Mouse (Mus musculus): ENCODE data around the gene Ipcef1. TPM values are rescaled to one million over a fixed set of nuclear protein-coding genes. Genes with fewer than 3 reads are reported as not detected.

Gene Ipcef1
- total and polyA plus RNA-seq, 2 experiments from 2014 or later = 0.11 TPM; not detected in 1

DNA sequence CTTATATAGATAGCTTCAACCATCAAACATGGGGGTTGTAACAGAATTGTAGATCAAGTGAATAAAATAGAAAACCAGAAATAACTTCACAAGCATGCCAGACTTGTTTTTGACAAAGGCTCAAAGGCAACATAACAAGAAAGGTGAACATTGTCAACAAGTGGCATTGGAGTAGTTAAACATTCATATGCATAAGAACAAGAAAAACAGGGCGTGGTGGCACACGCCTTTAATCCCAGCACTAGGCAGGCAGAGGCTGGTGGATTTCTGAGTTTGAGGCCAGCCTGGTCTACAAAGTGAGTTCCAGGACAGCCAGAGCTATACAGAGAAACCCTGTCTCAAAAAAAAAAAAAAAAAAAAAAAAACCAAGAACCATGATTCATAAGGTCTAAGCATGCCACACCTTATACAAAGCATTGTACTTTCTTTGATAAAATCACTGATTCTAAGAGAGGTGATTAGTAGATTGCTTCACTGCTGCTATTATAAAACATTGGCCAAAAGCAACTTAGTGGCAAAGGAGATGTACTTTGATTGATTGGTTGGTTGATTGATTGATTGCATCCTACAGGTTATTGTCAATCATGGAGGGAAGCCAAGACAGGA, 173.9 kb downstream of the Ipcef1 start:
- H3K9me3 ChIP-seq (replicated peaks; ENCODE audit: control insufficient read depth, low read length) = no peaks in the 10 kb centered on the region
- DNase-seq (ENCODE audit: low spot score) (no peak), ATAC-seq (ENCODE audit: insufficient read depth, low read depth) (no peak)
- no peaks in the 10 kb centered on the region for H3K27me3 ChIP-seq (ENCODE audit: control insufficient read depth, insufficient read depth, low read length)
- no peaks in the 10 kb centered on the region for H3K4me1 ChIP-seq (ENCODE audit: control insufficient read depth, insufficient read depth)
- H3K4me3 ChIP-seq (ENCODE audit: low read depth, low read length) = no peak overlapping the region
- no peak overlapping the region for H3K4me2 ChIP-seq (ENCODE audit: low read depth, low read length)
- H3K9ac ChIP-seq (replicated peaks; ENCODE audit: low read depth, low read length) = no peak overlapping the region
- WGBS = 81% methylated on average over 2 of the region's 2 CpGs
- H3K27ac ChIP-seq (ENCODE audit: low read depth) = no peak overlapping the region
- H3K36me3 ChIP-seq (replicated peaks; ENCODE audit: control insufficient read depth, insufficient read depth, low read length) = no peaks in the 10 kb centered on the region
- TF ChIP-seq CTCF (IDR thresholded peaks at IDR 0.05; ENCODE audit: low read depth) (no peak), EP300 (IDR thresholded peaks at IDR 0.05; ENCODE audit: low read depth) (no peak)

DNA sequence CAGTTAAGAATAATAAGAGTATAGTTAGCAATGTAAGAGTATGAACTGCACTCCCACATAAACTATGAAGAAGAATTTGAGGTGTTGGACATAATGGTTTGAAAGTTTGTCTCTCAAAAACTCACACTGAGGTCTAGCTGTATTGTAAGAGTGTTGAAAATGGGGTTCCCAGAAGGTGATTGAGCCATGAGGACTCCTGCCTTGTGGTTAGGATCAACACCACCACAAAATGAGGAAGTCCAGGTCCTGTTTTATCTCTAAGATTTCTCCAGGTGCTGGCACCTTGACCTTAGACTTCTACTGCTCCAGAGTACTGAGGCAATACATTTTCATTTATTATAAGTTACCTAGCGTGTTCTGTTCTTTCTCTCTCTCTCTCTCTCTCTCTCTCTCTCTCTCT, 178.4 kb downstream of the Ipcef1 start:
- WGBS = 59% methylated on average over 1 of the region's 1 CpGs
- Histone ChIP-seq H3K27ac (ENCODE audit: low read depth) (no peak overlapping the region), H3K36me3 (replicated peaks; ENCODE audit: control insufficient read depth, insufficient read depth, low read length) (no peaks in the 10 kb centered on the region), H3K4me1 (ENCODE audit: control insufficient read depth, insufficient read depth) (no peaks in the 10 kb centered on the region), H3K4me3 (ENCODE audit: low read depth, low read length) (no peak overlapping the region), H3K27me3 (ENCODE audit: control insufficient read depth, insufficient read depth, low read length) (no peaks in the 10 kb centered on the region), H3K4me2 (ENCODE audit: low read depth, low read length) (no peak overlapping the region), H3K9me3 (replicated peaks; ENCODE audit: control insufficient read depth, low read length) (no peaks in the 10 kb centered on the region), H3K9ac (replicated peaks; ENCODE audit: low read depth, low read length) (no peak overlapping the region)
- DNase-seq (ENCODE audit: low spot score) = no peak
- TF ChIP-seq CTCF (IDR thresholded peaks at IDR 0.05; ENCODE audit: low read depth) (no peak), EP300 (IDR thresholded peaks at IDR 0.05; ENCODE audit: low read depth) (no peak)
- ATAC-seq (ENCODE audit: insufficient read depth, low read depth) = no peak

DNA sequence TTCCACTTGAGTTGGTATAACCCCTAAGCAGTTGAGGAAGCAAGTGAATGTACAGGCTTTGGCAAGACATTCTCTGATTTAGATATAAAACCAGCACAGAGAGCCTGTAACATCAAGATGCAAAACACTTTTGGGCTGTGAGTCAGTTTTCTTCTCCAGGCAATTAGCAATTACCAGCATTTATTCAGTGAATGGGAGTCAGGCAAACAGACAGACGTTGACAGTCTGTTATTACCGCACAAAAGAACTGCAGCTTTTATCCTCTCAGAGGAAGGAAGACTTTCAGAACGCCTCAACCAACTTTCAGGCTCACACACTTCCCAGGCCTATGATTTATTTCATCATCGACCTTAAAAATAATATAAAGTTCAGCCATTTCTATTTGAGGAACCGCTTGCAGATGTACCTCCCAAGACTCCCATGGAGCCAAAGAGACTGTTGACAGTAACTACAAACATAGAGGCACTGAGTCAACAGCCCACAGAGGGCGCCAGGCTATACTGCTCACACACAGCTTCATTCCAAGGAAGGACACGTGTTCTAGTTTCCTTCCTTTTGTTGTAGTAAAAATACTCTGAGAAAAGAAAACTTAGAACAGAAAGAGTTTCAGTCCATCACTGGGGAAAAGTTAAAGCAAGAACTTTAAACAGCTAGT, 180.7 kb downstream of the Ipcef1 start:
- ATAC-seq (ENCODE audit: insufficient read depth, low read depth) (no peak), DNase-seq (ENCODE audit: low spot score) (no peak)
- Histone ChIP-seq H3K9ac (replicated peaks; ENCODE audit: low read depth, low read length) (no peak overlapping the region), H3K27me3 (ENCODE audit: control insufficient read depth, insufficient read depth, low read length) (no peaks in the 10 kb centered on the region), H3K27ac (ENCODE audit: low read depth) (no peak overlapping the region), H3K36me3 (replicated peaks; ENCODE audit: control insufficient read depth, insufficient read depth, low read length) (no peaks in the 10 kb centered on the region), H3K4me2 (ENCODE audit: low read depth, low read length) (no peak overlapping the region), H3K9me3 (replicated peaks; ENCODE audit: control insufficient read depth, low read length) (no peaks in the 10 kb centered on the region), H3K4me1 (ENCODE audit: control insufficient read depth, insufficient read depth) (no peaks in the 10 kb centered on the region), H3K4me3 (ENCODE audit: low read depth, low read length) (no peak overlapping the region)
- TF ChIP-seq CTCF (IDR thresholded peaks at IDR 0.05; ENCODE audit: low read depth) = no peak
- no peak for TF ChIP-seq EP300 (IDR thresholded peaks at IDR 0.05; ENCODE audit: low read depth)
- 76% methylated on average over 7 of the region's 7 CpGs for WGBS

DNA sequence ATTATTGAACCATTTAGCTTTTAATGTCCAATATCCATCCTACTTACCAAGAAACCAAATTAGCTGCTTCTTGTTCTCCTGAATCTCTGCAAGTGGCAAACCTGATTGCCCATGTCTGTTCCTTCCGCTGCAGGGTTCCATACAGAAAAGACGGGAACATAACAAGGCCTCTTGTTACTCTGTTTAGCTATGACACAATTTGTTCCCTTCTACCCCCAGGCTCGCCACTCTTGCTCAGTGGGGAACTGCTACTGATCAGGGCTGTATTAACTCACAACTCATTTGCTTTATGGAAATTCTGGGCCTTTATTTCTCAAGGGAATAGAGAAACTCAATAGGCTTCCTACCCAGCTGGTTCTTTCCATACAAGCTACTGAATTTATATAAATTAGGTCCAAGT, 196.5 kb downstream of the Ipcef1 start:
- 71% methylated on average over 3 of the region's 3 CpGs for WGBS
- H3K4me2 ChIP-seq (ENCODE audit: low read depth, low read length) = no peak overlapping the region
- H3K27me3 ChIP-seq (ENCODE audit: control insufficient read depth, insufficient read depth, low read length) = no peaks in the 10 kb centered on the region
- no peak overlapping the region for H3K9ac ChIP-seq (replicated peaks; ENCODE audit: low read depth, low read length)
- no peak overlapping the region for H3K27ac ChIP-seq (ENCODE audit: low read depth)
- H3K9me3 ChIP-seq (replicated peaks; ENCODE audit: control insufficient read depth, low read length) = no peaks in the 10 kb centered on the region
- no peaks in the 10 kb centered on the region for H3K36me3 ChIP-seq (replicated peaks; ENCODE audit: control insufficient read depth, insufficient read depth, low read length)
- no peak for TF ChIP-seq CTCF (IDR thresholded peaks at IDR 0.05; ENCODE audit: low read depth)
- TF ChIP-seq EP300 (IDR thresholded peaks at IDR 0.05; ENCODE audit: low read depth) = no peak
- no peak overlapping the region for H3K4me3 ChIP-seq (ENCODE audit: low read depth, low read length)
- H3K4me1 ChIP-seq (ENCODE audit: control insufficient read depth, insufficient read depth) = no peaks in the 10 kb centered on the region
- ATAC-seq (ENCODE audit: insufficient read depth, low read depth) = no peak
- no peak for DNase-seq (ENCODE audit: low spot score)

DNA sequence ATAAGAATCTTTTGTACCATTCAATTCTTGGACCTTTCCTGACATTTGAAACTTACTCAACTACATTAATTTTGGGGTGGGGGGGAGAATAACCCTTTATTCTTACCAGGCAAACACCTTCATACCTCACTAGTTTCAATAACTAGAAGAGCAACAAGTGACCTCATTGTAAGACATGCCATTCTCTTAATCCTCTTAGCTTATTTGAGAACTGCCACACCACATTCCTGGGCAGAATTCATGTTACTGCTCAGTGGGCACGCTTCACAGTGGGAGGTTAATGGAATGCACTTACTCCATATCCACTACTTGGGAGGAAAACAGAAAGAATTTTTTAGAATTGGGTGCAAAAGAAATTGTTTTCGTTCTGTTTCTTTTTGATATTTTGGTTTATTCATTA, 203.4 kb downstream of the Ipcef1 start:
- TF ChIP-seq CTCF (IDR thresholded peaks at IDR 0.05; ENCODE audit: low read depth) (no peak), EP300 (IDR thresholded peaks at IDR 0.05; ENCODE audit: low read depth) (no peak)
- H3K36me3 ChIP-seq (replicated peaks; ENCODE audit: control insufficient read depth, insufficient read depth, low read length) = no peaks in the 10 kb centered on the region
- H3K4me2 ChIP-seq (ENCODE audit: low read depth, low read length) = no peak overlapping the region
- no peaks in the 10 kb centered on the region for H3K4me1 ChIP-seq (ENCODE audit: control insufficient read depth, insufficient read depth)
- H3K27me3 ChIP-seq (ENCODE audit: control insufficient read depth, insufficient read depth, low read length) = no peaks in the 10 kb centered on the region
- no peaks in the 10 kb centered on the region for H3K9me3 ChIP-seq (replicated peaks; ENCODE audit: control insufficient read depth, low read length)
- ATAC-seq (ENCODE audit: insufficient read depth, low read depth) (no peak), DNase-seq (ENCODE audit: low spot score) (no peak)
- H3K4me3 ChIP-seq (ENCODE audit: low read depth, low read length) = no peak overlapping the region
- no peak overlapping the region for H3K9ac ChIP-seq (replicated peaks; ENCODE audit: low read depth, low read length)
- 66% methylated on average over 2 of the region's 2 CpGs for WGBS
- no peak overlapping the region for H3K27ac ChIP-seq (ENCODE audit: low read depth)
